In genomic region chr10:79707162-79707561, GRCm38 (mm10) we compare ENCODE assay signal across 10 mouse cellular contexts. TPM values are rescaled to one million over a fixed set of nuclear protein-coding genes. Genes with fewer than 3 reads are reported as not detected.
A peak's percentile ranks its signal among the peaks of the same experiment; 100 is the strongest.
DNase-seq lines count a peak whose midpoint lies in the region; ATAC-seq lines count a peak whose summit lies in the region.
"Had no signal": no experiment of that assay in that cellular context is flagged by ENCODE, and none has a peak within 500 bp of the region (broad histone marks: within the 10 kb centered on the region; RNA-seq: fewer than 3 reads in every experiment).

No protein-coding gene starts in this region.

- peak overlapping the region; percentile 75 for H3K4me3 ChIP-seq in heart, embryonic 13.5 days
- H3K4me3 ChIP-seq in forebrain, embryonic 15.5 days: no peak overlapping the region
- H3K4me3 ChIP-seq in midbrain, embryonic 12.5 days: no peak overlapping the region

- H3K9ac ChIP-seq in heart, embryonic 13.5 days: peak overlapping the region; percentile 95
- 0 out of 2 replicates have a peak overlapping the region, but pooled peaks have one; percentile 7 for H3K9ac ChIP-seq in forebrain, embryonic 15.5 days (replicated peaks)
- H3K9ac ChIP-seq in midbrain, embryonic 12.5 days (replicated peaks): no peak overlapping the region

- no peaks in the 10 kb centered on the region for H3K27me3 ChIP-seq in heart, embryonic 13.5 days (replicated peaks)
- H3K27me3 ChIP-seq in forebrain, embryonic 15.5 days: no peaks in the 10 kb centered on the region
- H3K27me3 ChIP-seq in midbrain, embryonic 12.5 days: no peaks in the 10 kb centered on the region

- H3K9me3 ChIP-seq in heart, embryonic 13.5 days: no peaks in the 10 kb centered on the region
- no peaks in the 10 kb centered on the region for H3K9me3 ChIP-seq in forebrain, embryonic 15.5 days
- no peaks in the 10 kb centered on the region for H3K9me3 ChIP-seq in midbrain, embryonic 12.5 days

- no peak for DNase-seq in heart, postnatal 36 days
- DNase-seq in cerebellum, adult 11 months: peak; percentile 72
- DNase-seq in c-Kit-positive CD71-positive TER-119-positive erythroid progenitor cells, embryonic 14.5 days (ENCODE audit: low spot score): no peak
- no peak for DNase-seq in thymus, adult 18-20 months
- DNase-seq in testis, postnatal 14 days (ENCODE audit: low spot score): no peak
- DNase-seq: kidney, postnatal 10 days had no signal

- peak overlapping the region; percentile 97 for H3K4me2 ChIP-seq in heart, embryonic 13.5 days
- H3K4me2 ChIP-seq in forebrain, embryonic 15.5 days (replicated peaks): no peak overlapping the region
- H3K4me2 ChIP-seq in midbrain, embryonic 12.5 days (replicated peaks): 0 out of 2 replicates have a peak overlapping the region, but pooled peaks have one; percentile 17

- peaks cover 60% of the 10 kb centered on the region for H3K36me3 ChIP-seq in heart, embryonic 13.5 days
- peaks cover 37% of the 10 kb centered on the region for H3K36me3 ChIP-seq in forebrain, embryonic 15.5 days
- peaks cover 46% of the 10 kb centered on the region for H3K36me3 ChIP-seq in midbrain, embryonic 12.5 days

- H3K27ac ChIP-seq in heart, embryonic 13.5 days (replicated peaks): peak overlapping the region; percentile 84
- no peak overlapping the region for H3K27ac ChIP-seq in forebrain, embryonic 15.5 days (replicated peaks)
- no peak overlapping the region for H3K27ac ChIP-seq in midbrain, embryonic 12.5 days (replicated peaks)

- intact Hi-C loops in heart, postnatal 36 days (cut with DNase I): no loop called here

- no peak for ATAC-seq in heart, embryonic 13.5 days (ENCODE audit: extremely low read depth, insufficient number of reproducible peaks, low FRiP score, low TSS enrichment)
- no peak for ATAC-seq in forebrain, embryonic 15.5 days (replicated peaks)
- ATAC-seq in midbrain, embryonic 12.5 days (ENCODE audit: low FRiP score, low read depth): no peak

- 69% methylated on average over 1 of the region's 1 CpGs for WGBS in heart, embryonic 13.5 days
- 83% methylated on average over 1 of the region's 1 CpGs for WGBS in forebrain, embryonic 15.5 days
- 89% methylated on average over 1 of the region's 1 CpGs for WGBS in midbrain, embryonic 12.5 days

- H3K4me1 ChIP-seq in heart, embryonic 13.5 days: peaks cover 61% of the 10 kb centered on the region
- peaks cover 36% of the 10 kb centered on the region for H3K4me1 ChIP-seq in forebrain, embryonic 15.5 days
- H3K4me1 ChIP-seq in midbrain, embryonic 12.5 days: peaks cover 25% of the 10 kb centered on the region

RNA-seq across cellular contexts. Expression of gene Bsg, which starts 2.9 kb away (rescaled TPM):
- 1,093 and 1,212 TPM in 2 replicates for polyA plus RNA-seq in heart, embryonic 13.5 days (2015; fragmentation: Nextera tagmentation; extraction: Ambion mirVana)
- 1,000 to 10,000 TPM; 1,389 to 1,395 TPM for total RNA-seq in heart, postnatal 36 days (2021)
- polyA plus RNA-seq in forebrain, embryonic 15.5 days (2015; fragmentation: Nextera tagmentation; extraction: Ambion mirVana): 689 and 728 TPM in 2 replicates
- 540 and 588 TPM in 2 replicates for polyA plus RNA-seq in midbrain, embryonic 12.5 days (2016; fragmentation: Nextera tagmentation; extraction: Ambion mirVana)

RNA-seq across cellular contexts. Expression of gene Hcn2, which starts 9.3 kb away (rescaled TPM):
- polyA plus RNA-seq in heart, embryonic 13.5 days (2015; fragmentation: Nextera tagmentation; extraction: Ambion mirVana): 0.06 and 0.09 TPM in 2 replicates
- 10 to 100 TPM; 20.0 to 26.8 TPM for total RNA-seq in heart, postnatal 36 days (2021)
- 0.64 and 0.69 TPM in 2 replicates for polyA plus RNA-seq in forebrain, embryonic 15.5 days (2015; fragmentation: Nextera tagmentation; extraction: Ambion mirVana)
- polyA plus RNA-seq in midbrain, embryonic 12.5 days (2016; fragmentation: Nextera tagmentation; extraction: Ambion mirVana): 0.18 and 0.25 TPM in 2 replicates
- total RNA-seq: common myeloid progenitor, adult 5-6 weeks had no signal

RNA-seq across cellular contexts. Expression of gene Gzmm, which starts 18.3 kb away (rescaled TPM):
- 0.67 and 1.0 TPM in 2 replicates for polyA plus RNA-seq in heart, embryonic 13.5 days (2015; fragmentation: Nextera tagmentation; extraction: Ambion mirVana)
- total RNA-seq in heart, postnatal 36 days (2021): 1 to 10 TPM; 6.5 to 8.4 TPM
- polyA plus RNA-seq in forebrain, embryonic 15.5 days (2015; fragmentation: Nextera tagmentation; extraction: Ambion mirVana): 2.0 and 2.3 TPM in 2 replicates
- 1.4 TPM in 2 replicates for polyA plus RNA-seq in midbrain, embryonic 12.5 days (2016; fragmentation: Nextera tagmentation; extraction: Ambion mirVana)

RNA-seq across cellular contexts. Expression of gene Cdc34, which starts 25.2 kb away (rescaled TPM):
- 122 and 136 TPM in 2 replicates for polyA plus RNA-seq in heart, embryonic 13.5 days (2015; fragmentation: Nextera tagmentation; extraction: Ambion mirVana)
- total RNA-seq in heart, postnatal 36 days (2021): 100 to 1,000 TPM; 178 to 198 TPM
- polyA plus RNA-seq in forebrain, embryonic 15.5 days (2015; fragmentation: Nextera tagmentation; extraction: Ambion mirVana): 75.7 and 81.2 TPM in 2 replicates
- 139 and 156 TPM in 2 replicates for polyA plus RNA-seq in midbrain, embryonic 12.5 days (2016; fragmentation: Nextera tagmentation; extraction: Ambion mirVana)

RNA-seq across cellular contexts. Expression of gene Tpgs1, which starts 38.0 kb away (rescaled TPM):
- 41.4 and 43.1 TPM in 2 replicates for polyA plus RNA-seq in heart, embryonic 13.5 days (2015; fragmentation: Nextera tagmentation; extraction: Ambion mirVana)
- 10 to 100 TPM; 18.1 to 19.9 TPM for total RNA-seq in heart, postnatal 36 days (2021)
- 80.0 and 83.6 TPM in 2 replicates for polyA plus RNA-seq in forebrain, embryonic 15.5 days (2015; fragmentation: Nextera tagmentation; extraction: Ambion mirVana)
- 62.4 and 72.3 TPM in 2 replicates for polyA plus RNA-seq in midbrain, embryonic 12.5 days (2016; fragmentation: Nextera tagmentation; extraction: Ambion mirVana)
